Mouse (Mus musculus): ENCODE data around the gene Gnat2. TPM values are rescaled to one million over a fixed set of nuclear protein-coding genes. Genes with fewer than 3 reads are reported as not detected.

Gnat2 gene
- 0.43 and 0.80 TPM in 2 replicates for polyA plus RNA-seq (2015; fragmentation: Nextera tagmentation; extraction: Ambion mirVana)

- Histone ChIP-seq H3K27ac (ENCODE audit: low read depth, low read length) (no peak within 1 kb of the TSS), H3K4me3 (ENCODE audit: low read depth, low read length) (no peak within 1 kb of the TSS), H3K9ac (ENCODE audit: low read depth, low read length) (no peak within 1 kb of the TSS), H3K4me1 (replicated peaks; ENCODE audit: control insufficient read depth, insufficient read depth, low read length) (no peaks in the 10 kb centered on the region), H3K9me3 (ENCODE audit: control insufficient read depth) (no peaks in the 10 kb centered on the region), H3K36me3 (ENCODE audit: control insufficient read depth, insufficient read depth) (no peaks in the 10 kb centered on the region), H3K27me3 (replicated peaks; ENCODE audit: control insufficient read depth, insufficient read depth, low read length) (no peaks in the 10 kb centered on the region), H3K4me2 (replicated peaks; ENCODE audit: low read depth) (no peak within 1 kb of the TSS)
- no peak for ATAC-seq
- 78% methylated on average over 15 of the region's 15 CpGs for WGBS
- TF ChIP-seq CTCF (IDR thresholded peaks at IDR 0.05; ENCODE audit: low read depth), result no peak
These were observed at the start of gene Gnat2 for GRCm38 (mm10) chr3:108092536-108093115. TSS of gene Gnat2 (plus strand) at chr3:108092789.

- Histone ChIP-seq H3K9ac (ENCODE audit: low read depth, low read length) (peak within 1 kb of the TSS; percentile 64), H3K4me1 (replicated peaks; ENCODE audit: control insufficient read depth, insufficient read depth, low read length) (no peaks in the 10 kb centered on the region), H3K9me3 (ENCODE audit: control insufficient read depth) (no peaks in the 10 kb centered on the region), H3K36me3 (ENCODE audit: control insufficient read depth, insufficient read depth) (no peaks in the 10 kb centered on the region), H3K27ac (ENCODE audit: low read depth, low read length) (peak within 1 kb of the TSS; percentile 76), H3K4me2 (replicated peaks; ENCODE audit: low read depth) (peak within 1 kb of the TSS; percentile 81), H3K27me3 (replicated peaks; ENCODE audit: control insufficient read depth, insufficient read depth, low read length) (no peaks in the 10 kb centered on the region), H3K4me3 (ENCODE audit: low read depth, low read length) (peak within 1 kb of the TSS; percentile 46)
- ATAC-seq, result peak; percentile 95
- WGBS, result 4% methylated on average over 29 of the region's 29 CpGs
- TF ChIP-seq CTCF (IDR thresholded peaks at IDR 0.05; ENCODE audit: low read depth), result peak; percentile 47
These were observed 48.0 kb upstream of the Gnat2 start, which contains the start of gene Gstm4 for GRCm38 (mm10) chr3:108044394-108045140. TSS of gene Gstm4 (minus strand) at chr3:108044894.

GRCm38 (mm10) chr3:108046944-108047655, 45.5 kb upstream of the Gnat2 start:
- no peak for TF ChIP-seq CTCF (IDR thresholded peaks at IDR 0.05; ENCODE audit: low read depth)
- Histone ChIP-seq H3K9me3 (ENCODE audit: control insufficient read depth) (no peaks in the 10 kb centered on the region), H3K27ac (ENCODE audit: low read depth, low read length) (no peak overlapping the region), H3K4me3 (ENCODE audit: low read depth, low read length) (no peak overlapping the region), H3K4me2 (replicated peaks; ENCODE audit: low read depth) (no peak overlapping the region), H3K27me3 (replicated peaks; ENCODE audit: control insufficient read depth, insufficient read depth, low read length) (no peaks in the 10 kb centered on the region), H3K9ac (ENCODE audit: low read depth, low read length) (no peak overlapping the region), H3K36me3 (ENCODE audit: control insufficient read depth, insufficient read depth) (no peaks in the 10 kb centered on the region), H3K4me1 (replicated peaks; ENCODE audit: control insufficient read depth, insufficient read depth, low read length) (no peaks in the 10 kb centered on the region)
- no peak for ATAC-seq
- WGBS, result 61% methylated on average over 2 of the region's 2 CpGs

- Histone ChIP-seq H3K4me3 (ENCODE audit: low read depth, low read length) (no peak overlapping the region), H3K9me3 (ENCODE audit: control insufficient read depth) (no peaks in the 10 kb centered on the region), H3K27me3 (replicated peaks; ENCODE audit: control insufficient read depth, insufficient read depth, low read length) (no peaks in the 10 kb centered on the region), H3K4me1 (replicated peaks; ENCODE audit: control insufficient read depth, insufficient read depth, low read length) (no peaks in the 10 kb centered on the region), H3K4me2 (replicated peaks; ENCODE audit: low read depth) (no peak overlapping the region), H3K36me3 (ENCODE audit: control insufficient read depth, insufficient read depth) (no peaks in the 10 kb centered on the region), H3K27ac (ENCODE audit: low read depth, low read length) (no peak overlapping the region), H3K9ac (ENCODE audit: low read depth, low read length) (no peak overlapping the region)
- TF ChIP-seq CTCF (IDR thresholded peaks at IDR 0.05; ENCODE audit: low read depth), result no peak
- ATAC-seq, result no peak
- WGBS, result 43% methylated on average over 3 of the region's 3 CpGs
These were observed 44.3 kb upstream of the Gnat2 start for GRCm38 (mm10) chr3:108048306-108048705.

- Histone ChIP-seq H3K27ac (ENCODE audit: low read depth, low read length) (no peak overlapping the region), H3K27me3 (replicated peaks; ENCODE audit: control insufficient read depth, insufficient read depth, low read length) (no peaks in the 10 kb centered on the region), H3K9ac (ENCODE audit: low read depth, low read length) (no peak overlapping the region), H3K36me3 (ENCODE audit: control insufficient read depth, insufficient read depth) (no peaks in the 10 kb centered on the region), H3K4me3 (ENCODE audit: low read depth, low read length) (no peak overlapping the region), H3K4me1 (replicated peaks; ENCODE audit: control insufficient read depth, insufficient read depth, low read length) (no peaks in the 10 kb centered on the region), H3K9me3 (ENCODE audit: control insufficient read depth) (no peaks in the 10 kb centered on the region), H3K4me2 (replicated peaks; ENCODE audit: low read depth) (no peak overlapping the region)
- TF ChIP-seq CTCF (IDR thresholded peaks at IDR 0.05; ENCODE audit: low read depth), result no peak
- 90% methylated on average over 5 of the region's 5 CpGs for WGBS
- no peak for ATAC-seq
These were observed 42.1 kb upstream of the Gnat2 start for GRCm38 (mm10) chr3:108050493-108050892.

GRCm38 (mm10) chr3:108061420-108061819, 31.2 kb upstream of the Gnat2 start:
- Histone ChIP-seq H3K27me3 (replicated peaks; ENCODE audit: control insufficient read depth, insufficient read depth, low read length) (no peaks in the 10 kb centered on the region), H3K36me3 (ENCODE audit: control insufficient read depth, insufficient read depth) (no peaks in the 10 kb centered on the region), H3K9ac (ENCODE audit: low read depth, low read length) (no peak overlapping the region), H3K4me2 (replicated peaks; ENCODE audit: low read depth) (peak overlapping the region; percentile 51), H3K4me1 (replicated peaks; ENCODE audit: control insufficient read depth, insufficient read depth, low read length) (no peaks in the 10 kb centered on the region), H3K9me3 (ENCODE audit: control insufficient read depth) (no peaks in the 10 kb centered on the region), H3K27ac (ENCODE audit: low read depth, low read length) (no peak overlapping the region), H3K4me3 (ENCODE audit: low read depth, low read length) (no peak overlapping the region)
- WGBS, result 8% methylated on average over 7 of the region's 7 CpGs
- ATAC-seq, result no peak
- peak; percentile 80 for TF ChIP-seq CTCF (IDR thresholded peaks at IDR 0.05; ENCODE audit: low read depth)

Measured in intestine, postnatal 0 days (tissue).